Mouse (Mus musculus) forebrain, embryonic 11.5 days (tissue): ENCODE data around the gene Abcd3. TPM values are rescaled to one million over a fixed set of nuclear protein-coding genes. Genes with fewer than 3 reads are reported as not detected.
"Not testable (repeated sequence)": the region's sequence is repeated elsewhere in the genome, so short reads cannot be mapped to it uniquely, and the experiment has no call there.

ENCODE experiments used
- ATAC-seq: fragments of 200-750 bp; cut with Nextera tagmentation; replicated peaks from 2 replicates; pipeline ENCODE4 v1.8.0; 2017; ENCODE audit warnings: moderate TSS enrichment; ENCODE audit not compliant: low FRiP score
- DNase-seq: peaks from one replicate; pipeline ENCODE4 v3.0.0-alpha.2; 2017; ENCODE audit warnings: low spot score
- H3K27ac ChIP-seq: fragments of 300-500 bp; sonication (generic); 2 replicates; pipeline ENCODE4 v1.5.1; 2014; ENCODE audit warnings: low read depth, low read length
- H3K27me3 ChIP-seq: fragments of 300-500 bp; sonication (generic); 2 replicates; pipeline ENCODE4 v1.6.1; 2014; ENCODE audit warnings: mild to moderate bottlenecking, low read length, mixed read lengths; ENCODE audit not compliant: control insufficient read depth, insufficient read depth
- H3K36me3 ChIP-seq: fragments of 300-500 bp; sonication (generic); 2 replicates; pipeline ENCODE4 v1.6.1; 2014; ENCODE audit warnings: mild to moderate bottlenecking, low read length, moderate library complexity, mixed read lengths; ENCODE audit not compliant: control insufficient read depth, insufficient read depth
- H3K4me1 ChIP-seq: fragments of 300-500 bp; sonication (generic); replicated peaks from 2 replicates; pipeline ENCODE4 v1.6.1; 2014; ENCODE audit warnings: low read length, mixed read lengths; ENCODE audit not compliant: control insufficient read depth, insufficient read depth
- H3K4me2 ChIP-seq: fragments of 300-500 bp; sonication (generic); 2 replicates; pipeline ENCODE4 v1.6.1; 2014; ENCODE audit warnings: low read depth, mild to moderate bottlenecking, low read length, moderate library complexity, mixed read lengths; ENCODE audit not compliant: severe bottlenecking
- H3K4me3 ChIP-seq: fragments of 300-500 bp; sonication (generic); 2 replicates; pipeline ENCODE4 v1.5.1; 2014; ENCODE audit warnings: low read depth, low read length
- H3K9ac ChIP-seq: fragments of 300-500 bp; sonication (generic); 2 replicates; pipeline ENCODE4 v1.6.1; 2014; ENCODE audit warnings: low read length
- H3K9me3 ChIP-seq: fragments of 300-500 bp; sonication (generic); 2 replicates; pipeline ENCODE4 v1.6.1; 2016; ENCODE audit warnings: low read length, mixed read lengths; ENCODE audit not compliant: control insufficient read depth
- WGBS: fragments of 180-500 bp; shearing (Covaris S2); extraction: QIAGEN DNeasy Blood & Tissue Kit; methylation state at CpG from one replicate; pipeline ENCODE4 v1.1.7; 2014; 5-methylcytosine and 5-hydroxymethylcytosine counted together
- polyA plus RNA-seq: library from polyadenylated mRNA; unstranded; fragments of >200 nt; fragmentation: Nextera tagmentation; extraction: Ambion mirVana; gene quantifications from 2 replicates; pipeline ENCODE4 v1.2.1, GENCODE M21; 2014

Abcd3 gene
- polyA plus RNA-seq, 1 experiment from 2014 or later: 59.0 TPM

DNA sequence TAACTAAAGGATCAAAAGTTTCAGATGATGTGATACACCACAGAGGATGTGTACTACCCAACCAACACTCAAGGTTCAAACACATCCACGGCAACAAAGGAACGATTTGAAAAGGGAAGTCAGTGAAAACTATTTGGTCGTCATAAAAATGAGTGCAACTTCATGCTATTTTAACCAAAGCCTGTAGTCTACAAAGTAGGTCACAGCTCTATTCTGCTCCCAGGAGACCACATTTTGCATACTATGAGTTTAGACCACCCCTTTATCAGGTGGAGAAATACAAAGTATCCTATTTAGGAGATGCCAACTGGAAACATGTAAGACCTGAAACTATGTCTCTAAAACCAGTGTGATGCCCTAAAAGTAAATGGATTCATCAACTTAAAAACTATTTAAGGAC is 6.9 kb downstream of the Abcd3 start:
- Histone ChIP-seq H3K27me3 (no peaks in the 10 kb centered on the region), H3K9me3 (no peaks in the 10 kb centered on the region), H3K9ac (no peak overlapping the region), H3K27ac (no peak overlapping the region), H3K4me1 (0 out of 2 replicates have a peak, but pooled peaks cover 2% of the 10 kb centered on the region), H3K4me3 (no peak overlapping the region), H3K36me3 (no peaks in the 10 kb centered on the region), H3K4me2 (no peak overlapping the region)
- WGBS: 85% methylated on average over 3 of the region's 3 CpGs
- ATAC-seq: no peak
- no peak for DNase-seq

DNA sequence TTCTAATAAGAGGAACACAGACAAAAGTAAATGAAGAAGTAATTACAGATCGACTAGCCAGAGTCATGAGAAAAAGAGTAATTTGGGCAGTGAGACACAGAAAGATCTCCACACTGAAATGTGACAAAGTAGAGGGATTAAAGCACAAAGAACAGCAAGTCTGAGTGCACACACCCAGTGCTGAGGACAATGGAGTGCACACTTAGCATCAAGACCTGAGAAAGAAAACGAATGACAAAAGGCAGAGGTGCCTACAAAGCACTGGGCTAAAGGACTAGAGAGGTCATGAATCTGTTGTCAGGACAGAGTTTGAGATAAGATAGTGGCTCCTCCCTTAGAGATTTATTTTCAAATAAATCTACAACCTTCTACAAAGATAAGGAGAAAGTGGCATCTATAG is 20.9 kb downstream of the Abcd3 start:
- H3K4me3 ChIP-seq: no peak overlapping the region
- H3K27me3 ChIP-seq: no peaks in the 10 kb centered on the region
- ATAC-seq: no peak
- WGBS: 37% methylated on average over 2 of the region's 2 CpGs
- no peaks in the 10 kb centered on the region for H3K36me3 ChIP-seq
- H3K9me3 ChIP-seq: no peaks in the 10 kb centered on the region
- no peak overlapping the region for H3K9ac ChIP-seq
- no peak for DNase-seq
- no peak overlapping the region for H3K4me2 ChIP-seq
- H3K4me1 ChIP-seq: no peaks in the 10 kb centered on the region; the same call in 1 of the 2 replicates
- no peak overlapping the region for H3K27ac ChIP-seq

DNA sequence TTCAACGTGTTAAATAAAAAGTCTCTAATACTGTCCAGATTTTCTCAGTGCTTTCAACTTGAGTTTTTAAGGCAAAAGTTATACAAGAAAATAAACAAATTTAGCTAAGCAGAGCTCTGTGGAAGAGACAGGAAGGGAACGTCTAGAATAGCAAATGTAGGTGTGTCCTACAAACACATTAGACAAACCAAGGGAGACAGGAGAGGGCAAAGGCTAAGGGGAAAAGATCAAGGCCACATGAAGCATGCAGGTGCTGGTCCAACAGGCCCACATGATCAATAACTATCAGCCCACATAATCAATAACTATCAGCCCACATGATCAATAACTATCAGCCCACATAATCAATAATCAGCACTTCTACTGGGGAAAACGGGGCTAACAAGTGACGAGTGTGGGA is 22.9 kb downstream of the Abcd3 start:
- Histone ChIP-seq H3K27me3 (no peaks in the 10 kb centered on the region), H3K4me2 (no peak overlapping the region), H3K4me1 (no peaks in the 10 kb centered on the region; the same call in 1 of the 2 replicates), H3K36me3 (no peaks in the 10 kb centered on the region), H3K4me3 (no peak overlapping the region), H3K9ac (no peak overlapping the region), H3K27ac (no peak overlapping the region), H3K9me3 (no peaks in the 10 kb centered on the region)
- WGBS: 89% methylated on average over 4 of the region's 4 CpGs
- no peak for DNase-seq
- ATAC-seq: no peak

DNA sequence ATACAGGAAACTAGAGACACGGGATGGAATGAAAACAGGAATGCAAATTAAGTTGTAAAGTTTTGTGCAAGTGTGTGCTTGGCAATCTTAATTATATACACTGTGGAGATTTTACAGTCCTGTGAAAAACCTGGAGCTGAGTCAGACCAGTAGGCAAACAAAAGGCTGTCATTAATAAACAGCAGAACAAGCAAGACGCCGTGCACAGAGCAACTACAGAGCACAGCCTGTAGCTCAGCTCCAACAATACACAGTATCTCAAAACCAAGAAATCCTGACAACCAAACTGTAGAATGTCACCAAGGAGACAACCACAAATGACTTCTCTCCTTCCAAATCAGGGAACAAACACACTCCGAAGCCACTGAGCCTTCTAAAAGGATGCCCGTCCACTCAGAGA is 24.7 kb downstream of the Abcd3 start:
- no peak overlapping the region for H3K4me3 ChIP-seq
- no peaks in the 10 kb centered on the region for H3K36me3 ChIP-seq
- H3K27ac ChIP-seq: peak overlapping the region; percentile 19; the same call in 1 of the 2 replicates
- WGBS: 55% methylated on average over 5 of the region's 5 CpGs
- H3K4me1 ChIP-seq: no peaks in the 10 kb centered on the region; the same call in 1 of the 2 replicates
- no peaks in the 10 kb centered on the region for H3K27me3 ChIP-seq
- no peak for DNase-seq
- no peak overlapping the region for H3K4me2 ChIP-seq
- no peak for ATAC-seq
- H3K9ac ChIP-seq: no peak overlapping the region
- H3K9me3 ChIP-seq: no peaks in the 10 kb centered on the region

DNA sequence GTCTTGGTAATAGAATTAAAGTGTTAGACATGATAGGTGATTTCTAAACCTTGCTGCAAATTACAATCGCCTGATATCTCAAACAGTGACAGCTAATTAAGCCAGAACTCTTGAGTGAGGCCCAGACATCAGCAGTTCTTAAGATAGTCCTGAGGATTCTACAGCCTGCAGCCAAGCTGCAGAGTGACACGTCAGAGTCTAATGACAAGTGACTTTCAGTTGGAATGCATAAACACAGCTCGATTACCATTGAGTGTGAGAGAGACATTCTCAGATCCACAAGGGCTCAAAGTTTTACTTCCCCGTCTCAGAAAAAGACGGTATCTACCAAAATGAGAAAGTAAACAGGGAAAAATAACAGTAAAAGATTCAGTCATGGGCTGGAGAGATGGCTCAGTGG is 25.3 kb downstream of the Abcd3 start:
- H3K4me1 ChIP-seq: no peaks in the 10 kb centered on the region; the same call in 1 of the 2 replicates
- DNase-seq (no peak), ATAC-seq (no peak)
- H3K9me3 ChIP-seq: no peaks in the 10 kb centered on the region
- H3K4me2 ChIP-seq: no peak overlapping the region
- no peak overlapping the region for H3K4me3 ChIP-seq
- H3K27me3 ChIP-seq: no peaks in the 10 kb centered on the region
- no peak overlapping the region for H3K9ac ChIP-seq
- no peak overlapping the region for H3K27ac ChIP-seq
- no peaks in the 10 kb centered on the region for H3K36me3 ChIP-seq
- 81% methylated on average over 5 of the region's 5 CpGs for WGBS

DNA sequence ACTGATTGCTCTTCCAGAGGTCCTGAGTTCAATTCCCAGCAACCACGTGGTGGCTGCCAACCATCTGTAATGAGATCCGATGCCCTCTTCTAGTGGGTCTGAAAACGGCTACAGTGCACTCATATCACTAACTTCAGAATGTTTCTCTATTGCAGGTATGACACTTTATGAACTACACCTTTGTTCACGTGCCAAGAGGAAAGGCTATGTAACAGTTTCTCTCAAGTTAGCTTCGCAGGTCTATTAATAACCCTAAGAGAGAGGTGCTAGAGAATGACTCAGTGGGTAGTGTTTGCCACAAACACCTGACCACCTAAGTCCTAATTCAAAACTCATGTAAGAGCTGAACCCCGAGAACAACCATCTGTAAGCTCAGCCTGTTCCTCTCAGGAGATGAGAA is 32.1 kb downstream of the Abcd3 start:
- Histone ChIP-seq H3K4me2 (no peak overlapping the region), H3K9ac (no peak overlapping the region), H3K4me3 (no peak overlapping the region), H3K36me3 (no peaks in the 10 kb centered on the region), H3K27ac (no peak overlapping the region), H3K9me3 (no peaks in the 10 kb centered on the region), H3K4me1 (no peaks in the 10 kb centered on the region), H3K27me3 (no peaks in the 10 kb centered on the region)
- DNase-seq: no peak
- WGBS: 85% methylated on average over 6 of the region's 6 CpGs
- ATAC-seq: no peak

DNA sequence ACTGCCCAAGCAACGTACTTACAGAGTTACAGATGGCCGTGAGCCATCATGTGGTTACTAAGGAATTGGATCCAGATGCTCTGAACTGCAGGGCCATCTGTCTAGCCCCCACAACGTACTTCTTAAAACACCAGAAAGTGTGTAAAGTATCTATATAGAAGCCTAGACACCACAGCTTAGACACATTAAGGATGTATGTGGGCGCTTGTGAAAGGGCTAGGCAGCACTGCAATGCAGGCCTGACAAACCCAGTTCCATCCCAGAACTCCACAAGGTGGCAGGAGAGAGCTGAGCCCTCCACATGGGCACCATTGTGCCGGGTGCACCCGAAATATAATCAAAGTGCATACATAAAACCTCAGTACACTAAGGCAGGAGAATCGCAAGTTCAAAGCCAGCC is 37.2 kb downstream of the Abcd3 start:
- Histone ChIP-seq H3K36me3 (no peaks in the 10 kb centered on the region; the same call in 1 of the 2 replicates), H3K27ac (no peak overlapping the region), H3K9ac (no peak overlapping the region), H3K27me3 (no peaks in the 10 kb centered on the region), H3K4me3 (no peak overlapping the region), H3K4me2 (no peak overlapping the region), H3K4me1 (no peaks in the 10 kb centered on the region), H3K9me3 (no peaks in the 10 kb centered on the region)
- peak; percentile 69 for DNase-seq
- WGBS: 58% methylated on average over 7 of the region's 7 CpGs
- ATAC-seq: no peak

DNA sequence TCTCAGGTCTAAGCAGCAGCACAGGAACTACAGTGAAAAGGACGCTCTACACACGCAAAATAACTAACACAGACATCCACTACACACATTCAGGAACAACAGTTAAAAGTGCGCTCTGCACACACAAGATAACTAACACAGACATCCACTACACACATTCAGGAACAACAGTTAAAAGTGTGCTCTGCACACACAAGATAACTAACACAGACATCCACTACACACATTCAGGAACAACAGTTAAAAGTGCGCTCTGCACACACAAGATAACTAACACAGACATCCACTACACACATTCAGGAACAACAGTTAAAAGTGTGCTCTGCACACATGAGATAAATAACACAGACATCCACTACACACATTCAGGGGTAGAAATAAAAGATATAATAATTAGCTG is 41.8 kb downstream of the Abcd3 start:
- H3K27ac ChIP-seq, H3K36me3 ChIP-seq, DNase-seq, ATAC-seq, H3K9me3 ChIP-seq, H3K4me2 ChIP-seq, H3K4me3 ChIP-seq, H3K4me1 ChIP-seq, H3K27me3 ChIP-seq, H3K9ac ChIP-seq: not testable (repeated sequence)
- WGBS: 91% methylated on average over 4 of the region's 4 CpGs

DNA sequence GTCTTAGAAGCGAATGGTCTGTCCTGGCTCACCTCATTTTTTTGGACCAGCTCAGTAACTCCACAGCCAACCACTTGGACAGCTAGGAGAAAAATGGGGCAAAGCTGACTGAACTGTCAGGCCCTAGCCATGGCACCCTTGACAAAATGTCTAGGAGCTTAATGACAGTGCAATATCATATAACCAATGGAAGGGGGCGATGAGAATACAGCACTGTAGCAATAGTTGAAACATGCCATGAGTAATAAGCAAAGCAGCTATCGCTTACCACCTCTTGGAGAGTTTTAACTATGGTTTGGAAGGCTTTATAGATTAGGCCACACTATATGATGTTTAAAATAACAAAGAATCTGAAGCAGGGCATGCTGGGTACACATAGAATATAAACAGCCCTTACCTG is 46.3 kb downstream of the Abcd3 start:
- H3K4me3 ChIP-seq: no peak overlapping the region
- H3K4me2 ChIP-seq: no peak overlapping the region
- H3K27me3 ChIP-seq: no peaks in the 10 kb centered on the region
- no peak overlapping the region for H3K27ac ChIP-seq
- DNase-seq (no peak), ATAC-seq (no peak)
- H3K36me3 ChIP-seq: no peaks in the 10 kb centered on the region; the same call in 1 of the 2 replicates
- whole genome bisulfite sequencing: 94% methylated on average over 3 of the region's 3 CpGs
- no peaks in the 10 kb centered on the region for H3K4me1 ChIP-seq
- no peaks in the 10 kb centered on the region for H3K9me3 ChIP-seq
- H3K9ac ChIP-seq: no peak overlapping the region
